Mouse (Mus musculus) forebrain, embryonic 14.5 days (tissue): Measurements from ENCODE around the gene Cenpm. TPM values are rescaled to one million over a fixed set of nuclear protein-coding genes. Genes with fewer than 3 reads are reported as not detected.

Experiments
- ATAC-seq: fragments of 200-750 bp; cut with Nextera tagmentation; 2 replicates; pipeline ENCODE4 v1.8.0; 2017; ENCODE audit warnings: mild to moderate bottlenecking, moderate library complexity
- DNase-seq: peaks from one replicate; pipeline ENCODE4 v3.0.0-alpha.2; 2015; ENCODE audit warnings: low spot score
- H3K27ac ChIP-seq: fragments of 300-500 bp; sonication (generic); 2 replicates; pipeline ENCODE4 v1.5.1; 2014; ENCODE audit warnings: low read depth, mild to moderate bottlenecking, control low read depth, low read length, moderate library complexity
- H3K27me3 ChIP-seq: fragments of 300-500 bp; sonication (generic); replicated peaks from 2 replicates; pipeline ENCODE4 v1.6.1; 2014; ENCODE audit warnings: low read length, control low read depth, mixed read lengths; ENCODE audit not compliant: control insufficient read depth, insufficient read depth
- H3K36me3 ChIP-seq: fragments of 300-500 bp; sonication (generic); 2 replicates; pipeline ENCODE4 v1.6.1; 2014; ENCODE audit warnings: low read length, control low read depth; ENCODE audit not compliant: control insufficient read depth, insufficient read depth
- H3K4me1 ChIP-seq: fragments of 300-500 bp; sonication (generic); 2 replicates; pipeline ENCODE4 v1.6.1; 2014; ENCODE audit warnings: antibody characterized with exemption, low read length, control low read depth; ENCODE audit not compliant: control insufficient read depth, insufficient read depth
- H3K4me2 ChIP-seq: fragments of 300-500 bp; sonication (generic); 2 replicates; pipeline ENCODE4 v1.6.1; 2014; ENCODE audit warnings: mild to moderate bottlenecking, control low read depth, low read length
- H3K4me3 ChIP-seq: fragments of 300-500 bp; sonication (generic); 2 replicates; pipeline ENCODE4 v1.5.1; 2014; ENCODE audit warnings: low read depth, low read length, control low read depth
- H3K9ac ChIP-seq: fragments of 300-500 bp; sonication (generic); 2 replicates; pipeline ENCODE4 v1.6.1; 2014; ENCODE audit warnings: mild to moderate bottlenecking, low read length, control low read depth, moderate library complexity
- H3K9me3 ChIP-seq: fragments of 300-500 bp; sonication (generic); replicated peaks from 2 replicates; pipeline ENCODE4 v1.6.1; 2016; ENCODE audit warnings: low read length, control low read depth, mixed read lengths; ENCODE audit not compliant: control insufficient read depth
- WGBS: fragments of 180-500 bp; shearing (Covaris S2); extraction: QIAGEN DNeasy Blood & Tissue Kit; methylation state at CpG from one replicate; pipeline ENCODE4 v1.1.7; 2014; 5-methylcytosine and 5-hydroxymethylcytosine counted together
- polyA plus RNA-seq: library from polyadenylated mRNA; unstranded; fragments of >200 nt; fragmentation: Nextera tagmentation; extraction: Ambion mirVana; gene quantifications from 2 replicates; pipeline ENCODE4 v1.2.1, GENCODE M21; 2014

The Cenpm gene
- polyA plus RNA-seq, 1 experiment from 2014 or later = 63.9 TPM

- no peaks in the 10 kb centered on the region for H3K36me3 ChIP-seq
- H3K4me3 ChIP-seq = no peak overlapping the region
- H3K27ac ChIP-seq = no peak overlapping the region; the same call in 1 of the 2 replicates
- H3K4me1 ChIP-seq = peaks cover 23% of the 10 kb centered on the region
- ATAC-seq (no peak), DNase-seq (no peak)
- 27% methylated on average over 20 of the region's 20 CpGs for WGBS
- H3K9ac ChIP-seq = no peak overlapping the region; the same call in 1 of the 2 replicates
- peaks cover 39% of the 10 kb centered on the region for H3K27me3 ChIP-seq
- H3K9me3 ChIP-seq = no peaks in the 10 kb centered on the region
- H3K4me2 ChIP-seq = 0 out of 2 replicates have a peak overlapping the region, but pooled peaks have one; percentile 5
These were observed 28.3 kb downstream of the Cenpm start for GRCm38 (mm10) chr15:82216142-82216827.

- no peak overlapping the region for H3K4me3 ChIP-seq
- no peak overlapping the region for H3K27ac ChIP-seq
- H3K27me3 ChIP-seq = peaks cover 47% of the 10 kb centered on the region
- H3K9ac ChIP-seq = no peak overlapping the region
- DNase-seq (no peak), ATAC-seq (no peak)
- WGBS = 24% methylated on average over 11 of the region's 11 CpGs
- H3K4me1 ChIP-seq = peaks cover 23% of the 10 kb centered on the region
- H3K36me3 ChIP-seq = no peaks in the 10 kb centered on the region
- H3K9me3 ChIP-seq = no peaks in the 10 kb centered on the region
- H3K4me2 ChIP-seq = no peak overlapping the region
These were observed 29.1 kb downstream of the Cenpm start for GRCm38 (mm10) chr15:82215332-82216046.

- no peak for DNase-seq
- Histone ChIP-seq H3K4me2 (no peak overlapping the region), H3K9me3 (no peaks in the 10 kb centered on the region), H3K9ac (no peak overlapping the region), H3K4me3 (no peak overlapping the region), H3K27ac (no peak overlapping the region), H3K36me3 (no peaks in the 10 kb centered on the region), H3K4me1 (peaks cover 20% of the 10 kb centered on the region), H3K27me3 (peaks cover 60% of the 10 kb centered on the region)
- WGBS = 10% methylated on average over 4 of the region's 4 CpGs
- ATAC-seq = no peak
These were observed 31.3 kb downstream of the Cenpm start for GRCm38 (mm10) chr15:82213222-82213621.

GRCm38 (mm10) chr15:82212752-82213063 is 31.8 kb downstream of the Cenpm start, which contains the start of gene Shisa8:
TSS of gene Shisa8 (minus strand) at chr15:82212815.
- DNase-seq (no peak), ATAC-seq (no peak)
- Histone ChIP-seq H3K4me1 (peaks cover 23% of the 10 kb centered on the region), H3K4me3 (peak within 1 kb of the TSS; percentile 36), H3K27ac (no peak within 1 kb of the TSS), H3K9me3 (no peaks in the 10 kb centered on the region), H3K27me3 (peaks cover 65% of the 10 kb centered on the region), H3K36me3 (no peaks in the 10 kb centered on the region), H3K9ac (peak within 1 kb of the TSS; percentile 41), H3K4me2 (peak within 1 kb of the TSS; percentile 65)
- WGBS = 0% methylated on average over 11 of the region's 34 CpGs

GRCm38 (mm10) chr15:82211911-82212751 is 32.4 kb downstream of the Cenpm start:
- Histone ChIP-seq H3K9ac (peak overlapping the region; percentile 41), H3K9me3 (no peaks in the 10 kb centered on the region), H3K36me3 (no peaks in the 10 kb centered on the region), H3K27ac (no peak overlapping the region), H3K27me3 (peaks cover 70% of the 10 kb centered on the region), H3K4me1 (peaks cover 26% of the 10 kb centered on the region), H3K4me2 (peak overlapping the region; percentile 65), H3K4me3 (peak overlapping the region; percentile 36)
- WGBS = under 1% methylated on average over 78 of the region's 112 CpGs
- DNase-seq (no peak), ATAC-seq (peak; percentile 49; the same call in 1 of the 2 replicates)

GRCm38 (mm10) chr15:82211281-82211680 is 33.3 kb downstream of the Cenpm start:
- under 1% methylated on average over 11 of the region's 11 CpGs for WGBS
- DNase-seq (no peak), ATAC-seq (no peak)
- Histone ChIP-seq H3K4me3 (peak overlapping the region; percentile 36), H3K27ac (no peak overlapping the region), H3K4me1 (peaks cover 24% of the 10 kb centered on the region), H3K9ac (no peak overlapping the region), H3K9me3 (no peaks in the 10 kb centered on the region), H3K36me3 (peaks cover under 1% of the 10 kb centered on the region), H3K4me2 (peak overlapping the region; percentile 65), H3K27me3 (peaks cover 77% of the 10 kb centered on the region)

GRCm38 (mm10) chr15:82210801-82211200 is 33.7 kb downstream of the Cenpm start:
- WGBS = 29% methylated on average over 1 of the region's 1 CpGs

GRCm38 (mm10) chr15:82209295-82210050 is 35.1 kb downstream of the Cenpm start:
- Histone ChIP-seq H3K27ac (no peak overlapping the region), H3K9ac (no peak overlapping the region), H3K27me3 (peaks cover 70% of the 10 kb centered on the region), H3K4me2 (no peak overlapping the region), H3K4me1 (peaks cover 23% of the 10 kb centered on the region), H3K4me3 (no peak overlapping the region), H3K36me3 (peaks cover 18% of the 10 kb centered on the region), H3K9me3 (no peaks in the 10 kb centered on the region)
- ATAC-seq (no peak), DNase-seq (no peak)
- WGBS = 76% methylated on average over 13 of the region's 13 CpGs

More at GRCm38 (mm10) chr15:82210801-82211200, 33.7 kb downstream of the Cenpm start:
- DNase-seq (no peak), ATAC-seq (no peak)
- Histone ChIP-seq H3K27me3 (peaks cover 81% of the 10 kb centered on the region), H3K9me3 (no peaks in the 10 kb centered on the region), H3K9ac (no peak overlapping the region), H3K4me1 (peaks cover 23% of the 10 kb centered on the region), H3K4me3 (no peak overlapping the region), H3K27ac (no peak overlapping the region), H3K4me2 (no peak overlapping the region), H3K36me3 (peaks cover 5% of the 10 kb centered on the region)
